ENCODE assay signal across 8 mouse cellular contexts in genomic region chr3:130103486-130103885, GRCm38 (mm10). TPM values are rescaled to one million over a fixed set of nuclear protein-coding genes. Genes with fewer than 3 reads are reported as not detected.
DNase-seq lines count a peak whose midpoint lies in the region; ATAC-seq lines count a peak whose summit lies in the region.

No protein-coding gene starts in this region.

- no peak overlapping the region for H3K4me3 ChIP-seq in heart, embryonic 10.5 days
- no peak overlapping the region for H3K4me3 ChIP-seq in embryonic facial prominence, embryonic 10.5 days
- no peak overlapping the region for H3K4me3 ChIP-seq in forebrain, embryonic 12.5 days (replicated peaks)

- H3K4me1 ChIP-seq in heart, embryonic 10.5 days: no peaks in the 10 kb centered on the region
- no peaks in the 10 kb centered on the region for H3K4me1 ChIP-seq in embryonic facial prominence, embryonic 10.5 days
- no peaks in the 10 kb centered on the region for H3K4me1 ChIP-seq in forebrain, embryonic 12.5 days

- ATAC-seq in forebrain, embryonic 12.5 days (ENCODE audit: low FRiP score): no peak

- H3K4me2 ChIP-seq in forebrain, embryonic 12.5 days: no peak overlapping the region

- 68% methylated on average over 8 of the region's 8 CpGs for WGBS in heart, embryonic 10.5 days
- WGBS in embryonic facial prominence, embryonic 10.5 days: 73% methylated on average over 8 of the region's 8 CpGs
- WGBS in forebrain, embryonic 12.5 days: 72% methylated on average over 8 of the region's 8 CpGs

- H3K9me3 ChIP-seq in heart, embryonic 10.5 days: no peaks in the 10 kb centered on the region
- no peaks in the 10 kb centered on the region for H3K9me3 ChIP-seq in embryonic facial prominence, embryonic 10.5 days
- no peaks in the 10 kb centered on the region for H3K9me3 ChIP-seq in forebrain, embryonic 12.5 days

- no peak overlapping the region for H3K27ac ChIP-seq in heart, embryonic 10.5 days
- no peak overlapping the region for H3K27ac ChIP-seq in embryonic facial prominence, embryonic 10.5 days (replicated peaks)
- H3K27ac ChIP-seq in forebrain, embryonic 12.5 days: no peak overlapping the region

- no peak overlapping the region for H3K9ac ChIP-seq in forebrain, embryonic 12.5 days

- no peaks in the 10 kb centered on the region for H3K27me3 ChIP-seq in heart, embryonic 10.5 days (ENCODE audit: insufficient read depth, poor library complexity, severe bottlenecking)
- no peaks in the 10 kb centered on the region for H3K27me3 ChIP-seq in embryonic facial prominence, embryonic 10.5 days (replicated peaks; ENCODE audit: low read depth, poor library complexity, severe bottlenecking)
- H3K27me3 ChIP-seq in forebrain, embryonic 12.5 days: no peaks in the 10 kb centered on the region

- peak; percentile 73 for DNase-seq in heart, embryonic 10.5 days (ENCODE audit: low spot score)
- DNase-seq in heart, adult 8-10 months (ENCODE audit: low spot score): no peak
- peak; percentile 15 to 28 for DNase-seq in right cerebral cortex, adult 2 months (ENCODE audit: low spot score in 2 of 2)
- DNase-seq in right cerebral cortex, postnatal 25 days: no peak
- peak; percentile 47 for DNase-seq in embryonic facial prominence, embryonic 10.5 days (ENCODE audit: low spot score)
- DNase-seq in spleen, adult 12 weeks (ENCODE audit: low spot score): peak; percentile 5
- no peak for DNase-seq in urinary bladder, postnatal 25 days (ENCODE audit: low spot score)

- H3K36me3 ChIP-seq in heart, embryonic 10.5 days: no peaks in the 10 kb centered on the region
- no peaks in the 10 kb centered on the region for H3K36me3 ChIP-seq in embryonic facial prominence, embryonic 10.5 days (replicated peaks)
- no peaks in the 10 kb centered on the region for H3K36me3 ChIP-seq in forebrain, embryonic 12.5 days (replicated peaks)

RNA-seq across cellular contexts. Expression of gene Col25a1, which starts 27.8 kb away (rescaled TPM):
- 1.4 and 3.9 TPM in 2 replicates for polyA plus RNA-seq in heart, embryonic 10.5 days (2016; fragmentation: Nextera tagmentation; extraction: Ambion mirVana)
- total RNA-seq in heart, adult 8-10 months (2022): under 1 TPM; 0.20 to 0.34 (median 0.23) TPM
- polyA plus RNA-seq in embryonic facial prominence, embryonic 10.5 days (2016; fragmentation: Nextera tagmentation; extraction: Ambion mirVana): 6.9 and 9.1 TPM in 2 replicates
- polyA plus RNA-seq in forebrain, embryonic 12.5 days (2016; fragmentation: Nextera tagmentation; extraction: Ambion mirVana): 4.2 TPM in 2 replicates

RNA-seq across cellular contexts. Expression of gene Sec24b, which starts 42.1 kb away (rescaled TPM):
- 33.6 and 34.9 TPM in 2 replicates for polyA plus RNA-seq in heart, embryonic 10.5 days (2016; fragmentation: Nextera tagmentation; extraction: Ambion mirVana)
- total RNA-seq in heart, adult 8-10 months (2022): 10 to 100 TPM; 25.0 to 32.3 (median 27.4) TPM
- polyA plus RNA-seq in embryonic facial prominence, embryonic 10.5 days (2016; fragmentation: Nextera tagmentation; extraction: Ambion mirVana): 37.7 and 42.0 TPM in 2 replicates
- 33.7 and 34.7 TPM in 2 replicates for polyA plus RNA-seq in forebrain, embryonic 12.5 days (2016; fragmentation: Nextera tagmentation; extraction: Ambion mirVana)

Comparison
In these comparisons a context has a peak if more than half of its experiments do, and no peak if none do; other contexts are left out.
1. DNase-seq: peak in heart, embryonic 10.5 days (single experiment), right cerebral cortex, adult 2 months (2 of 2), embryonic facial prominence, embryonic 10.5 days (single experiment) and spleen, adult 12 weeks (single experiment); none in heart, adult 8-10 months (single experiment), right cerebral cortex, postnatal 25 days (single experiment) and urinary bladder, postnatal 25 days (single experiment).